Mouse (Mus musculus): ENCODE data around the gene Polr1d.

The Polr1d gene

DNA sequence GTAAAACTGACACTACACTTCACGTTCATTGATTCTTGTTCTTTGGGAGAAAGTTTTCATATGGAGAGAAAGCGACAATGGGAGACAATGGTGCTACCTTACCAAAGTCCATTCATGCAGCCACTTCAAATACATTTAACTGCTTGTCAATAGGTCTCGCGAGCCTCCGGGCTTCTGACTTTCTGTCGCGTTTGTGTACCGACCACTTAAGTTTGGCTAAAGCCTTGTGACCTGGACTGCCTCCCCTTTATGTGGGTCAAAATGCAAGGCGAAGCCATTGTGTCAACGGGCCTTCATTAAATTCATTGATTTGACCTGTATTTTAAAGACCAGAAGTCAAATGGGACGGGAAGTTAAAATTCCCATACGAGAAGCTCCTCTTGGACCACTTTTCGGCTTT lies 59.1 kb downstream of the Polr1d start:
- no peak for DNase-seq (ENCODE audit: low spot score in 2 of 2)

DNA sequence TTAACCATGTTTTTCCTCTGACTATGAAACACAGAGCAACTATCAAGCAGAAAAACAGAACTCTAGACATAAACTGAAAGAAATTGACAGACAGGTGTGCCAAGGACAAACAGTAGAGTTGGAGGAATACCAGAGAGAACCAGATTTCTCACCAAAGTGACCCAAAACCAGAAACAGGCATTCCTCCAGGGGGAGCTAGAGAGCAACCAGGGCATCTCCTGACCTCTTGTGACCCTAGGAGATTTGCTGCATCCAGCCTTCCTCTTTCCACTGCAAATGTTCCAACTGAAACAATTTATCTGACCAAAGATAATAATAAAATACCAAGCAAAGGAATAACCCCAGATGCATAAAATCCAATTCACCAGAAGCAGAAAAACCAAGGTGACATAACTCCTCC lies 70.5 kb downstream of the Polr1d start:
- DNase-seq (ENCODE audit: low spot score in 2 of 2): no peak

DNA sequence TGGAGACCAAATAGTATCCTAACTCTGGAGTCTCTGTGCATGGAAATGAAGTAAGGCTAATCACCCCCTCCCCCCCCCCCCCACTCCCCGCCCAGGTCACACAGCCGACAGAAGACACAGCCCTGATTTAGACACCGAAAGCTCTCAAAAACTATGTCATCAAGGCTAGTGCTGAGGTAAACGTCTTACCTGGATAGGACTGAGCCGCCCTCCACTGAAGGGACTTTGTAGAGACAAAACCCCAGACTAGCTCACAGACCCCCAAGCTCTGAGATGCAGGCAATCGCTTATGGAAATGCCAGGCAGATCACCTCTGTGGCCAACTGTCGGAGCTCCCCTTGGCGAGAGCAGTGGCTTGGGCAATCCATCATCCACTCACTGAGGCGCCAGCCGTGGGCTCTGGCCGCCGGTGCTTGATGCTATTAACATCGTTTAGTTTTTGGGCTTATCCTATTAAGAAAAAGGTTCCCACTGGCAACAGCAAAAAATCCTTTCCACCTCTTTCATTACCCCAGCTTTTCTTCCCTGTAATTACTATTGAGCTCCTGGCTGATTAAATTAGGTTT lies 78.0 kb downstream of the Polr1d start:
- DNase-seq (ENCODE audit: low spot score in 2 of 2): no peak

DNA sequence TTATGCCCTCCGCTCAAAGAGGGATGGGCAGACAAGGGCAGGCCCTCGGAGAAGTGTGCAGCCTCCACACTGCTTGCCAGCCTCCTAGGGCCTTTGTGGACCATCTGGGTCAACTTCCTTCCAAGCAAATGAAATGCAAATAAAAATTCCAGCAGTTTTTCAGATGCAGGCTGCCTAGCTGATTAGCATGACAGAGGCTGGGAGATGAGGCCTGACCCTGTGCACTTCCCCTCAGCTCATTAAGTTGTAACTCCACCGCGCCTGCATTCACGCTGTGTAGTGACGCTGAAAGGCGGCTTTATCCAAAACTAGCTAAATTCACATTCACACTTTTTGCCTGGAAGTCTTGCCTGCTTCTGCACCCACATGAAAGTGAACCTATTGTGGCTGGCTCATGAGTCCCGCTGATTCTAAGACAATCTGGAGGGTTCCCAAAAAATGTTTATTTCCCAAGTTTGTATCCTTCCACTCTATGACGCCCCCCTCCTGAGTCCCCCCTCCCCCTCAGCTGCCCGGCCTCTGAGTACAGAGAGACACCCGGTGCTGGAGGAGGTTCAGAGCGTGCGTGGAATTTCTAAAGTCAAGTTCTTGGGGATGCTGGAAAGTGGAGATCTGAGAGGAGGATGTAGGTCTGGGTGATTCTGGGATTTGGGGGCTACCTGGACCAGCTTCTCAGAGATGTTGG lies 78.7 kb downstream of the Polr1d start:
- DNase-seq (ENCODE audit: low spot score in 2 of 2): no peak

DNA sequence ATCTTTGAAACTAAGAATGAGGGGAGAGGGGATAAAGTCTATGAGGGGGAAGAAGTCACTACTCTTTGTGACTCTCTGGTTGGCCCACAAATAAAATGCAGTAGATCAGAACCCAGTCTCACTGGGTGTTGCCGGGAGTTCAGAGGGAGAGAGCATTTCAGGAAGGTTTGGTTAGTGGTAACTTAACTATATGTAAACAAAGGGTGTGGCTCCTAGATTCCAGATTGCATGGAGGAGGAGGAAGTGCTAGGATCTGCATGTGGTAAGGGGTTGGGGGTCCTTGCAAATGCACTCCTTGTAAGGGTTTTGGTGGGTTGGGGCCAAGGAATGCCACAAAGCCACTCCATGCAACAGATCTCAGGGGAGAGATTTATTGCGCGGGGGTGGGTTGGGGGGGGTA lies 79.5 kb downstream of the Polr1d start:
- no peak for DNase-seq (ENCODE audit: low spot score in 2 of 2)

DNA sequence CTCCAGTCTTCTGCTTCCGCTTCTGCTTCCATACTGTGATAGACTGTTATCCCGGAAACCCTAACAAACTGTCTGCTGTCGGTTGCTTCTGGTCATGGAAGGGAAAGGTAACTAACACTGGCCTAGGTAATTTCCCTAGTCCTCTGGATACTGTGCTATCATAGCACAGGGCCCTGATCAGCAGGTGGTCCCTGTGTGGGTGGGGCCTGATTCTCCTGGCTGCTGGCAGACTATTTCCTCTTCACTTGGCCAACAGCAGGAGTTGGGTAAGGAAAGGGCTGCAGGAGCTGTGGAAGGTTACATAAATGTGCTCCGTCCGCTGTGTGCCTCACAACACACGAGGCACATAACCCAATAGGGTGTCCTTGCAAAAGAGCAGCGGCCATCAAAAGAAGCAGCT lies 80.6 kb downstream of the Polr1d start:
- DNase-seq (ENCODE audit: low spot score in 2 of 2): no peak

DNA sequence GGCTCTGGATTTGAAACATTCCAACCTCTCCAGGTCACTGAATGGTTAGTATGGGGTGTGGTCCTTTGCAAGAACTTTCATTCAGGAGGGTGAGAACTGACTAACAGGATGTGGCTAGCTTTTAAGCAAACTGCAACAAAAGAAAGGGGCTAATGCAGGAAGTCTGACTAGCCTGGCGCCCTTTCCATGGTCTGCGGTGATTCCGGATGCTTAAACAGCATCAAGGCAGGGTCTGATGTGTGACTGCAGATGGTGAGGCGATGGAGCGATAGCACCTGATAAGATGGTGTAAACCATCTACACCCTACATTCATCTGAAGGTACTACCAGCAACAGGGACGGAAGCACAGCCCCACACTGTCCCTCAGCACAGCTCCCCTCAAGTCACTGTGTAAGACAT lies 82.5 kb downstream of the Polr1d start:
- no peak for DNase-seq (ENCODE audit: low spot score in 2 of 2)

DNA sequence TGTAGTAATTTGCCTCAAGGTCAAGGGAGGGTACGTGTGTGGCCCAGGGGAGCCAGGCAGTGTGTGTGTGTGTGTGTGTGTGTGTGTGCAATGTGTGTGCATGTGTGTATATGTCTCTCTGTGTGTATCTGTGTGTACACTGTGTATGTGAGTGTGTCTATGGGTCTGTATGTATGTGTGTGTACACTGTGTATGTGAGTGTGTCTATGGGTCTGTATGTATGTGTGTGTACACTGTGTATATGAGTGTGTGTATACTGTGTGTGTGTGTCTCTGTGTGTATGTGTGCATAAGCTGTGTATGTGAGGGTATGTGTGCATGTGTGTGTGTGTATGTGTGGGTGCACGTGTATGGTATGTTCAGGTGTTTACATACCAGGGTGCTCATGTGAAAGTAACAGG lies 82.9 kb downstream of the Polr1d start:
- no peak for DNase-seq (ENCODE audit: low spot score in 2 of 2)
